Mouse (Mus musculus) forelimb bud, embryonic 11.5 days (tissue): ENCODE data around the gene Slu7.

Experiments used
- DNase-seq: peaks from one replicate; pipeline ENCODE4 v3.0.0-alpha.2; 2012; ENCODE audit warnings: low read depth, low spot score

Gene Slu7

GRCm38 (mm10) chr11:43433254-43434023 lies at the start of gene Slu7:
Slu7 (plus strand) TSS chr11:43433744.
- peak; percentile 82 for DNase-seq

- peak; percentile 33 for DNase-seq
Observed at GRCm38 (mm10) chr11:43385055-43385649, 48.4 kb upstream of the Slu7 start.

- DNase-seq, result no peak
Observed at GRCm38 (mm10) chr11:43385716-43386115, 47.8 kb upstream of the Slu7 start.

- no peak for DNase-seq
Observed at GRCm38 (mm10) chr11:43387004-43387880, 46.3 kb upstream of the Slu7 start.

- DNase-seq, result no peak
Observed at GRCm38 (mm10) chr11:43388122-43389097, 45.1 kb upstream of the Slu7 start.

GRCm38 (mm10) chr11:43389118-43389517 lies 44.4 kb upstream of the Slu7 start:
- DNase-seq, result no peak

- DNase-seq, result no peak
Observed at GRCm38 (mm10) chr11:43392757-43393156, 40.8 kb upstream of the Slu7 start.

GRCm38 (mm10) chr11:43393325-43393724 lies 40.2 kb upstream of the Slu7 start:
- DNase-seq, result no peak

GRCm38 (mm10) chr11:43395073-43395948 lies 38.2 kb upstream of the Slu7 start:
- DNase-seq, result no peak

- no peak for DNase-seq
Observed at GRCm38 (mm10) chr11:43396246-43396645, 37.3 kb upstream of the Slu7 start.

- no peak for DNase-seq
Observed at GRCm38 (mm10) chr11:43396672-43397071, 36.9 kb upstream of the Slu7 start.

- DNase-seq, result no peak
Observed at GRCm38 (mm10) chr11:43399297-43399696, 34.2 kb upstream of the Slu7 start.

GRCm38 (mm10) chr11:43400131-43400530 lies 33.4 kb upstream of the Slu7 start:
- DNase-seq, result no peak

GRCm38 (mm10) chr11:43404150-43404807 lies 29.3 kb upstream of the Slu7 start:
- DNase-seq, result no peak

GRCm38 (mm10) chr11:43408888-43409287 lies 24.7 kb upstream of the Slu7 start:
- no peak for DNase-seq

- no peak for DNase-seq
Observed at GRCm38 (mm10) chr11:43410291-43410690, 23.3 kb upstream of the Slu7 start.

GRCm38 (mm10) chr11:43411413-43411812 lies 22.1 kb upstream of the Slu7 start:
- peak; percentile 74 for DNase-seq

GRCm38 (mm10) chr11:43412771-43413451 lies 20.6 kb upstream of the Slu7 start:
- peak; percentile 79 for DNase-seq

GRCm38 (mm10) chr11:43417201-43417600 lies 16.3 kb upstream of the Slu7 start:
- DNase-seq, result no peak
